29 mouse cellular contexts compared by ENCODE assay signal in the genomic region with DNA sequence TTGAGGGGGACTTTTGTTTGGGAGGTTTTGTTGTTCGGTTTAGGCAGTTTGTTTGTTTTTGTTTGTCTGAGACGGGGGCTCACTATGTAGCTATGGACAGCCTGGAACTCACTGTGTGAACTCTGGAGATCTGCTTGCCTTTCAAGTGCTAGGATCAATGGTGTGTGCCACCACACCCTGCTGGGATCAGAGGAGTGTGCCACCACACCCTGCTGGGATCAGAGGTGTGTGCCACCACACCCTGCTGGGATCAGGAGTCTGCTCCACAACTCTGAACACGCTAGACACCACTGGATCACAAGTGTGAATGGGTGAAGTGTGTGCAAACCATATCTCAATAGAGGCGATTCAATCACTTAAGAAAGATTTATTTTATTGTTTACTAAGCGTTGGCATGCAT. TPM values are rescaled to one million over a fixed set of nuclear protein-coding genes. Genes with fewer than 3 reads are reported as not detected.
A peak's percentile ranks its signal among the peaks of the same experiment; 100 is the strongest.
DNase-seq lines count a peak whose midpoint lies in the region; ATAC-seq and TF ChIP-seq lines count a peak whose summit lies in the region.
"Had no signal": no experiment of that assay in that cellular context is flagged by ENCODE, and none has a peak within 500 bp of the region (broad histone marks: within the 10 kb centered on the region; RNA-seq: fewer than 3 reads in every experiment).

No protein-coding gene starts in this region.

- WGBS in intestine, embryonic 15.5 days, result 35% methylated on average over 5 of the region's 5 CpGs

- H3K4me3 ChIP-seq in intestine, embryonic 15.5 days (replicated peaks), result no peak overlapping the region
- no peak overlapping the region for H3K4me3 ChIP-seq in layer of hippocampus, adult 2 months
- no peak overlapping the region for H3K4me3 ChIP-seq in gastrocnemius, adult 2 months
- H3K4me3 ChIP-seq: hindbrain, embryonic 13.5 days; limb, embryonic 10.5 days; limb, embryonic 15.5 days; liver, embryonic 15.5 days; neural tube, embryonic 15.5 days had no signal

- no peaks in the 10 kb centered on the region for H3K4me1 ChIP-seq in intestine, embryonic 15.5 days (replicated peaks)
- H3K4me1 ChIP-seq: hindbrain, embryonic 13.5 days; limb, embryonic 15.5 days; neural tube, embryonic 15.5 days had no signal

- intact Hi-C loops in heart, postnatal 14 days (cut with DNase I), result no loop called here
- intact Hi-C loops in gastrocnemius, adult 2 months (cut with DNase I), result no loop called here

- peak; percentile 70; the same call in 1 of the 2 replicates for ATAC-seq in intestine, embryonic 15.5 days
- ATAC-seq: CD4-positive, CD25-positive, alpha-beta regulatory T cell, adult 4 months; forebrain, embryonic 14.5 days had no signal

- H3K27ac ChIP-seq in intestine, embryonic 15.5 days, result no peak overlapping the region
- H3K27ac ChIP-seq in layer of hippocampus, adult 2 months, result no peak overlapping the region
- no peak overlapping the region for H3K27ac ChIP-seq in gastrocnemius, adult 2 months
- H3K27ac ChIP-seq: hindbrain, embryonic 13.5 days; limb, embryonic 10.5 days; limb, embryonic 15.5 days; liver, embryonic 15.5 days; neural tube, embryonic 15.5 days had no signal

- no peaks in the 10 kb centered on the region for H3K9me3 ChIP-seq in intestine, embryonic 15.5 days
- H3K9me3 ChIP-seq: hindbrain, embryonic 13.5 days; limb, embryonic 10.5 days; limb, embryonic 15.5 days; liver, embryonic 15.5 days; neural tube, embryonic 15.5 days had no signal

- TF ChIP-seq CTCF in layer of hippocampus, adult 2 months (conservative IDR thresholded peaks at IDR 0.05), result no peak
- TF ChIP-seq CTCF in gastrocnemius, adult 2 months (IDR thresholded peaks at IDR 0.05), result no peak

- H3K9ac ChIP-seq in intestine, embryonic 15.5 days, result no peak overlapping the region
- H3K9ac ChIP-seq: hindbrain, embryonic 13.5 days; limb, embryonic 15.5 days; liver, embryonic 15.5 days; lung, embryonic 14.5 days; neural tube, embryonic 15.5 days had no signal

- no peaks in the 10 kb centered on the region for H3K36me3 ChIP-seq in intestine, embryonic 15.5 days
- H3K36me3 ChIP-seq: hindbrain, embryonic 13.5 days; limb, embryonic 10.5 days; limb, embryonic 15.5 days; liver, embryonic 15.5 days; neural tube, embryonic 15.5 days had no signal

- DNase-seq in heart, adult 11 months, result peak; percentile 87
- no peak for DNase-seq in heart, postnatal 14 days
- DNase-seq in cerebellum, adult 9-11 months, result peak; percentile 39
- no peak for DNase-seq in kidney, adult 11 months
- DNase-seq in layer of hippocampus, adult 2 months (ENCODE audit: low spot score in 2 of 2), result no peak
- no peak for DNase-seq in gastrocnemius, adult 2 months
- DNase-seq: adrenal gland, adult 8-10 months; gastrocnemius, postnatal 25 days; heart, adult 18-20 months; heart, postnatal 4 days; kidney, adult 2 months; kidney, postnatal 36 days; layer of hippocampus, postnatal 36 days; lung, embryonic 14.5 days; lung, postnatal 14 days; midbrain, embryonic 14.5 days; right cerebral cortex, postnatal 25 days; spleen, adult 18-20 months; thymus, adult 2 months; thymus, postnatal 36 days had no signal

- H3K27me3 ChIP-seq in intestine, embryonic 15.5 days (replicated peaks), result no peaks in the 10 kb centered on the region
- H3K27me3 ChIP-seq: hindbrain, embryonic 13.5 days; limb, embryonic 15.5 days; liver, embryonic 15.5 days; neural tube, embryonic 15.5 days had no signal

- H3K4me2 ChIP-seq in intestine, embryonic 15.5 days (replicated peaks), result no peak overlapping the region
- H3K4me2 ChIP-seq: heart, embryonic 11.5 days; hindbrain, embryonic 13.5 days; limb, embryonic 15.5 days; liver, embryonic 15.5 days; lung, embryonic 14.5 days; neural tube, embryonic 15.5 days had no signal

RNA-seq across cellular contexts. Expression of gene Armc2, which starts 46.2 kb away (rescaled TPM):
- total RNA-seq in heart, postnatal 14 days (2021), result 1 to 10 TPM; 3.7 to 3.9 TPM
- 1.3 and 2.1 TPM in 2 replicates for polyA plus RNA-seq in intestine, embryonic 15.5 days (2015; fragmentation: Nextera tagmentation; extraction: Ambion mirVana)
- 10 to 100 TPM; 11.1 to 11.8 TPM for total RNA-seq in layer of hippocampus, adult 2 months (2021)
- total RNA-seq in gastrocnemius, adult 2 months (2021), result under 1 TPM; 0.23 to 0.84 TPM

Comparison
In these comparisons a context has a peak if more than half of its experiments do, and no peak if none do; other contexts are left out.
1. DNase-seq: peak in heart, adult 11 months (single experiment) and cerebellum, adult 9-11 months (single experiment); none in heart, postnatal 14 days (0 of 2), kidney, adult 11 months (single experiment), layer of hippocampus, adult 2 months (0 of 2) and gastrocnemius, adult 2 months (single experiment).